Mouse (Mus musculus): ENCODE data around the gene Tfe3. TPM values are rescaled to one million over a fixed set of nuclear protein-coding genes. Genes with fewer than 3 reads are reported as not detected.

Gene Tfe3
- polyA plus RNA-seq, 1 experiment: 137 TPM

DNA sequence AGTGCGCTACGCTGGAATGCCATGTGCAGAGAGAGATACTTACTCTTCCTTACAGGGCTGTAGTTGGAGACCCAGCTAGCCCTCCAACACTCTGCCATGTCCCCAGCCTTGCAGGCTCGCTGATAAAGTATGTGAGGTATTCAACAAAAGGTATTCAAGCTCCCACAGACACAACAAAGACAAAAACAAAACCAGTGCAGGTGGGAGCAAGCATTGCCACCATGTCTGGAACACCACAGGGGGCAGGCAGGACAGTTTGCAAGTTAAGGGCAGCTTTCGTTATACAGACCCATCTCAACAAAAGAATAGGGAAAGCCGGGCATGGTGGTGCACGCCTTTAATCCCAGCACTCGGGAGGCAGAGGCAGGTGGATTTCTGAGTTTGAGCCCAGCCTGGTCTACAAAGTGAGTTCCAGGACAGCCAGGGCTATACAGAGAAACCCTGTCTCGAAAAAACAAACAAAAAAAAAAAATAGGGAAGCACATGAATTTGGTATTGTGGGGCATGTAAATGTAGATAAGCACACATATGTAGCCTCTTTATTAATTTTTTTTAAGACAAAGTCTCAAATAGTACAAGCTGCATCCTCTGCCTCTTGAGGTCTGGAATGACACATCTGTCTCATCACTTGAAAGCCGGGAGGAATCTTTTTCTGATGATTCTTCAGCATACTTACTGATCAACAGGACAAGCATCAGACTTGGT lies 13.3 kb downstream of the Tfe3 start:
- no peak overlapping the region for H3K4me3 ChIP-seq (ENCODE audit: insufficient read depth, low read length)
- 0 out of 2 replicates have a peak overlapping the region, but pooled peaks have one; percentile 20 for H3K27ac ChIP-seq (ENCODE audit: insufficient read depth, low read depth, low read length)
- TF ChIP-seq CTCF (IDR thresholded peaks at IDR 0.05; ENCODE audit: low read depth, low read length) (no peak), POLR2A (IDR thresholded peaks at IDR 0.05; ENCODE audit: borderline replicate concordance, low read depth, low read length) (no peak)
- H3K4me1 ChIP-seq (ENCODE audit: control insufficient read depth, insufficient read depth, low read length): peaks cover 3% of the 10 kb centered on the region

- H3K4me1 ChIP-seq (ENCODE audit: control insufficient read depth, insufficient read depth, low read length): peaks cover 3% of the 10 kb centered on the region
- H3K27ac ChIP-seq (ENCODE audit: insufficient read depth, low read depth, low read length): peak overlapping the region; percentile 30
- peak; percentile 45; the same call in 1 of the 2 replicates for TF ChIP-seq CTCF (IDR thresholded peaks at IDR 0.05; ENCODE audit: low read depth, low read length)
- TF ChIP-seq POLR2A (IDR thresholded peaks at IDR 0.05; ENCODE audit: borderline replicate concordance, low read depth, low read length): no peak
- H3K4me3 ChIP-seq (ENCODE audit: insufficient read depth, low read length): no peak overlapping the region
These were observed 14.1 kb downstream of the Tfe3 start for GRCm38 (mm10) chrX:7776329-7777082.

- TF ChIP-seq CTCF (IDR thresholded peaks at IDR 0.05; ENCODE audit: low read depth, low read length) (no peak), POLR2A (IDR thresholded peaks at IDR 0.05; ENCODE audit: borderline replicate concordance, low read depth, low read length) (no peak)
- Histone ChIP-seq H3K4me3 (ENCODE audit: insufficient read depth, low read length) (no peak overlapping the region), H3K4me1 (ENCODE audit: control insufficient read depth, insufficient read depth, low read length) (peaks cover 3% of the 10 kb centered on the region), H3K27ac (ENCODE audit: insufficient read depth, low read depth, low read length) (no peak overlapping the region)
These were observed 16.3 kb downstream of the Tfe3 start for GRCm38 (mm10) chrX:7778450-7779244.

GRCm38 (mm10) chrX:7779294-7779693 lies 16.9 kb downstream of the Tfe3 start:
- H3K4me1 ChIP-seq (ENCODE audit: control insufficient read depth, insufficient read depth, low read length): peaks cover 3% of the 10 kb centered on the region
- no peak overlapping the region for H3K27ac ChIP-seq (ENCODE audit: insufficient read depth, low read depth, low read length)
- TF ChIP-seq CTCF (IDR thresholded peaks at IDR 0.05; ENCODE audit: low read depth, low read length) (no peak), POLR2A (IDR thresholded peaks at IDR 0.05; ENCODE audit: borderline replicate concordance, low read depth, low read length) (no peak)
- H3K4me3 ChIP-seq (ENCODE audit: insufficient read depth, low read length): no peak overlapping the region

GRCm38 (mm10) chrX:7782603-7783092 lies 20.3 kb downstream of the Tfe3 start:
- no peak overlapping the region for H3K4me3 ChIP-seq (ENCODE audit: insufficient read depth, low read length)
- H3K4me1 ChIP-seq (ENCODE audit: control insufficient read depth, insufficient read depth, low read length): no peaks in the 10 kb centered on the region
- TF ChIP-seq CTCF (IDR thresholded peaks at IDR 0.05; ENCODE audit: low read depth, low read length) (no peak), POLR2A (IDR thresholded peaks at IDR 0.05; ENCODE audit: borderline replicate concordance, low read depth, low read length) (no peak)
- no peak overlapping the region for H3K27ac ChIP-seq (ENCODE audit: insufficient read depth, low read depth, low read length)

- no peak for TF ChIP-seq POLR2A (IDR thresholded peaks at IDR 0.05; ENCODE audit: borderline replicate concordance, low read depth, low read length)
- no peak for TF ChIP-seq CTCF (IDR thresholded peaks at IDR 0.05; ENCODE audit: low read depth, low read length)
- peak within 1 kb of the TSS; percentile 42 for H3K27ac ChIP-seq (ENCODE audit: insufficient read depth, low read depth, low read length)
- peaks cover 12% of the 10 kb centered on the region for H3K4me1 ChIP-seq (ENCODE audit: control insufficient read depth, insufficient read depth, low read length)
- peak within 1 kb of the TSS; percentile 64 for H3K4me3 ChIP-seq (ENCODE audit: insufficient read depth, low read length)
These were observed 27.3 kb downstream of the Tfe3 start, which contains the start of gene Gripap1 for GRCm38 (mm10) chrX:7789542-7790136. TSS of gene Gripap1 (plus strand) at chrX:7789765.

- peak overlapping the region; percentile 64 for H3K4me3 ChIP-seq (ENCODE audit: insufficient read depth, low read length)
- peaks cover 12% of the 10 kb centered on the region for H3K4me1 ChIP-seq (ENCODE audit: control insufficient read depth, insufficient read depth, low read length)
- no peak for TF ChIP-seq CTCF (IDR thresholded peaks at IDR 0.05; ENCODE audit: low read depth, low read length)
- no peak for TF ChIP-seq POLR2A (IDR thresholded peaks at IDR 0.05; ENCODE audit: borderline replicate concordance, low read depth, low read length)
- peak overlapping the region; percentile 42 for H3K27ac ChIP-seq (ENCODE audit: insufficient read depth, low read depth, low read length)
These were observed 27.9 kb downstream of the Tfe3 start for GRCm38 (mm10) chrX:7790309-7790708.

DNA sequence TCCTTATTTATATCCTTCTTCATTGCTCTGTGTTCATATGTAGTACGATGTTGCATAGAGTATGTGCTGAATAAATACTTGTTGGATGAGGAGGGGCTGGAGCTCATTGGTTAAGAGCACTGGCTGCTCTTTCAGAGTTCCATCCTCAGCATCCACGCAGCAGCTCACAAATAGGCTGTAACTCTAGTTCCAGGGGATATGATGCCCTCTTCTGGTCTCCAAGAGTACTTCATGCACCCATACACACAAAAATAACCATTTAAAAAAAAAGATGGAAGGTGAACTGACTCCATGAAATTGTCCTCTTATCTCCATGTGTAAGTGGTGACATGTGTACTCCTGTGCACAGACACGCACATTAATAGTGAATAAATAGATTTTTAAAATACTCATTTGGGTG lies 31.0 kb downstream of the Tfe3 start:
- Histone ChIP-seq H3K4me3 (ENCODE audit: insufficient read depth, low read length) (no peak overlapping the region), H3K4me1 (ENCODE audit: control insufficient read depth, insufficient read depth, low read length) (peaks cover 12% of the 10 kb centered on the region), H3K27ac (ENCODE audit: insufficient read depth, low read depth, low read length) (no peak overlapping the region)
- TF ChIP-seq CTCF (IDR thresholded peaks at IDR 0.05; ENCODE audit: low read depth, low read length): no peak
- TF ChIP-seq POLR2A (IDR thresholded peaks at IDR 0.05; ENCODE audit: borderline replicate concordance, low read depth, low read length): no peak

GRCm38 (mm10) chrX:7795016-7795415 lies 32.7 kb downstream of the Tfe3 start:
- no peak overlapping the region for H3K27ac ChIP-seq (ENCODE audit: insufficient read depth, low read depth, low read length)
- H3K4me3 ChIP-seq (ENCODE audit: insufficient read depth, low read length): no peak overlapping the region
- H3K4me1 ChIP-seq (ENCODE audit: control insufficient read depth, insufficient read depth, low read length): peaks cover 12% of the 10 kb centered on the region
- TF ChIP-seq CTCF (IDR thresholded peaks at IDR 0.05; ENCODE audit: low read depth, low read length) (no peak), POLR2A (IDR thresholded peaks at IDR 0.05; ENCODE audit: borderline replicate concordance, low read depth, low read length) (no peak)
